Mouse (Mus musculus) right cerebral cortex, postnatal 4 days (tissue): ENCODE results near the gene Asrgl1.
"Not testable (repeated sequence)": the region's sequence is repeated elsewhere in the genome, so short reads cannot be mapped to it uniquely, and the experiment has no call there.

Experiments used
- DNase-seq: peaks from one replicate; pipeline ENCODE4 v3.0.0-alpha.2; 2022

Asrgl1 gene

GRCm38 (mm10) chr19:9103986-9104385 lies 31.4 kb downstream of the Asrgl1 start:
- no peak for DNase-seq

- no peak for DNase-seq
These were observed 34.4 kb downstream of the Asrgl1 start for GRCm38 (mm10) chr19:9101062-9101457.

GRCm38 (mm10) chr19:9100297-9101061 lies 35.0 kb downstream of the Asrgl1 start:
- no peak for DNase-seq

- no peak for DNase-seq
These were observed 35.7 kb downstream of the Asrgl1 start for GRCm38 (mm10) chr19:9099751-9100150.

- no peak for DNase-seq
These were observed 38.0 kb downstream of the Asrgl1 start for GRCm38 (mm10) chr19:9097441-9097840.

GRCm38 (mm10) chr19:9095111-9095510 lies 40.3 kb downstream of the Asrgl1 start:
- DNase-seq = no peak

GRCm38 (mm10) chr19:9090709-9091108 lies 44.7 kb downstream of the Asrgl1 start:
- DNase-seq = no peak

- no peak for DNase-seq
These were observed 45.2 kb downstream of the Asrgl1 start for GRCm38 (mm10) chr19:9090191-9090590.

GRCm38 (mm10) chr19:9087821-9088220 lies 47.6 kb downstream of the Asrgl1 start, which contains the start of gene Scgb1a1:
Scgb1a1 (minus strand) TSS chr19:9087958.
- no peak for DNase-seq

GRCm38 (mm10) chr19:9083892-9084291 lies 51.5 kb downstream of the Asrgl1 start:
- not testable (repeated sequence) for DNase-seq

- no peak for DNase-seq
These were observed 52.5 kb downstream of the Asrgl1 start for GRCm38 (mm10) chr19:9083010-9083355.

- DNase-seq = peak; percentile 82
These were observed 53.0 kb downstream of the Asrgl1 start for GRCm38 (mm10) chr19:9082191-9083009.

- no peak for DNase-seq
These were observed 53.9 kb downstream of the Asrgl1 start for GRCm38 (mm10) chr19:9081311-9082190.

GRCm38 (mm10) chr19:9079916-9080315 lies 55.5 kb downstream of the Asrgl1 start:
- DNase-seq = no peak

- no peak for DNase-seq
These were observed 58.3 kb downstream of the Asrgl1 start for GRCm38 (mm10) chr19:9076982-9077660.

- no peak for DNase-seq
These were observed 59.4 kb downstream of the Asrgl1 start for GRCm38 (mm10) chr19:9076035-9076434.

- no peak for DNase-seq
These were observed 59.9 kb downstream of the Asrgl1 start for GRCm38 (mm10) chr19:9075558-9075957.

- no peak for DNase-seq
These were observed 61.0 kb downstream of the Asrgl1 start for GRCm38 (mm10) chr19:9074424-9074823.

- DNase-seq = no peak
These were observed 61.5 kb downstream of the Asrgl1 start for GRCm38 (mm10) chr19:9073776-9074411.

- DNase-seq = no peak
These were observed 63.3 kb downstream of the Asrgl1 start for GRCm38 (mm10) chr19:9072157-9072530.

- DNase-seq = peak; percentile 22
These were observed 63.8 kb downstream of the Asrgl1 start for GRCm38 (mm10) chr19:9071456-9072156.
